Mouse (Mus musculus): ENCODE measurements around the gene Fam178b.
"Not testable (repeated sequence)": the region's sequence is repeated elsewhere in the genome, so short reads cannot be mapped to it uniquely, and the experiment has no call there.

The Fam178b gene

DNA sequence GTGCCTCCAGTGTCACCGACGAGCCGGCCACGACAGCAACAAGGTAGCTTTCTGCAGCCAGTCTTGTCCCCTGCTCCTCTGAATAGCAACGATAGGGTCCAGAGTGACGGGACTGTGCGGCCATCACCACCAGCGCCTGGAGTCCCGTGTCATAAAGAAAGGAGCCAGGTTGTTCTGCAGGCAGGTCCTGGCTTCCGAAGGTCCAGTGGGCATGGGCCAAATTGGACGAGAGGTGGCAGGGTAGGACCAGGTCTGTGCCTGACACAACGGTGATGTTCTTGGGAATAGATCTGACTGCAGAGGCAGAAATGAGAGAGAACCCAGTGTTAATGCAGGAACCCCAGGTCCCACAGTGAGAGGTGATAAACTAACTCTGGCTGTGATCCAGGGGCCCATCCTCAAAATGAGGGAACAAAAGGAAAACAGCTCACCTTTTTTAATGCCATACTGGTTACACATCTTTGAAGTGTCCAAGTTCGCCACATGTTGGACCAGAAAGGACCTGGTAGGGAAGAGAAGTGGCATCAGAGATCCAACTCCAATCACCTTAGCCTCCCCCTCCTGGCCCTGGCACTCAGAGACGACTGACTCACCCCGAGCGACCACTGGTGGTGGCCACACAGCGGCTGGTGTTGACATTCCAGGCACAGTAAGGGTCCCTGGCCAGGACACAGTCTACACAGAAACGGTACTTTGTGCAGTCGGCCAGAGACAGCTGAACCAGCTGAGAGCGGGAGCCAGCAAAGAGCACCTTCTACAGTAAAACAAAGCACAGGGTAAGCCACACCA lies 132.7 kb downstream of the Fam178b start:
- ATAC-seq (ENCODE audit: insufficient number of reproducible peaks, low FRiP score, low TSS enrichment) = no peak

DNA sequence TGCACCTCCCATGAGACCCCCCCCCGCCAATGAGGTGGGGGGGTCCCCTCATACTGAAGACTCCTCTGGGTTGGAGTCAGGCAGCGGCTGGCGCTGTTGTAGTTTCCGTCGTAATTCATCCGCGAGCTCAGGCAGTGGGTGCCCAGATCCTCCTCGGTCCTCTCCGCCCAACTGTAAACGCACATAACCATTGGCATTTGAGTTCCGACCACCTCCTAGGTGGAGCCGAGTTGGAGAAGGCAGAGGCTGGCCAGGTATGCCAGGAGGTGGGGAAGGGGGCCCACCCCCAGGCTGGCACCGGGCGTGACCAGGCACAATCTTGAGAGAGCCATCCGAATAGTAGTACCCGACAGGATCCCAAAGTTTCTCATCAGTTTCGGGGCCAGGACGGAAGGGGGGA lies 133.5 kb downstream of the Fam178b start:
- ATAC-seq (ENCODE audit: insufficient number of reproducible peaks, low FRiP score, low TSS enrichment) = no peak

DNA sequence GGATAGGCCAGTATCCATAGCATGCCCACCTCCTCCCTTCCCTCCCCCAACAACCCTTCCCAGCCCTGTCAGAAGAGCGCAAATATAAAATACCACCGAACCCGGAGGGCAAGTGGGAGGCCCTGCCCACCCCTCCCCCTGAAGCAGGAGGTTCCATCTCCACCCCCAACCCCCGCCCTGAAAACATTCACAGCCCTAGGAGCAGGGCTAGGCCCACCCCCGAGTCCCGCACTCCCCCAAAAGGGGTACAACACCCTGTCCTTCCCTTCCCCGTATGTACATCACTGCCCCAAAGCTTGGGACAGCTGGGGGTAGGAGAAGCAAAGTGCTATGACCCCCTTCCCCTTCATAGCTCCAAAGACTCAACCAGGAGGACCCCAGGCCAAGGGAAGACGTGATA lies 134.2 kb downstream of the Fam178b start:
- no peak for ATAC-seq (ENCODE audit: insufficient number of reproducible peaks, low FRiP score, low TSS enrichment)

DNA sequence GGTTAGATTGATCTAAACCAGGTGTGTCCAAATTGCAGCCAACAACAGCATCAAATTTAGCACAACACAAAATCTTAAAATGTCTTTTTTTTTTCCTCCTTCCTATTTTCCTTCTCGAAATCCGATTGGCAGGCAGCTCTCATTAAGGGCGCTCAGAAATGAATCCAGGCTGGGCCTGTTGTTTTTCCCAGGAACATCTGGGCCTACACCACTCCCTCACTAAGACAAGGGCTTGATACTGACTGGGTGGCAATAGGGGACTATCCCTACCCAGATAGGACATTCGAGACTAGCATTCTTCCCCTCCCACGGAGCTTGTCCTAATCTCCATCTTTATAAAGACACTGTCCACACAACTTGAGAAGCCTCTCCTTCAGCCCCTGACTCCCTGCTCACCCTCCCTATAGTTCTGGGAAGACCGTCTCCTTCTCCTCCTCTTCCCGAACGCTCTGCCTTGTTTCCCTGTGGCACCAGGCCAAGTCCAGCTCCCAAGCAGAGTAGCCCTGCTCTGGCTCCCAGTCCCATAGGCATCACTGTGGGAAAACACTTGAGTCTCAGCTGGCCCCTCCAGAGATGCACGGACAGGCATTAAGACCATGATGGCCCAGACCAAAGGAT lies 134.9 kb downstream of the Fam178b start:
- ATAC-seq (ENCODE audit: insufficient number of reproducible peaks, low FRiP score, low TSS enrichment) = no peak

DNA sequence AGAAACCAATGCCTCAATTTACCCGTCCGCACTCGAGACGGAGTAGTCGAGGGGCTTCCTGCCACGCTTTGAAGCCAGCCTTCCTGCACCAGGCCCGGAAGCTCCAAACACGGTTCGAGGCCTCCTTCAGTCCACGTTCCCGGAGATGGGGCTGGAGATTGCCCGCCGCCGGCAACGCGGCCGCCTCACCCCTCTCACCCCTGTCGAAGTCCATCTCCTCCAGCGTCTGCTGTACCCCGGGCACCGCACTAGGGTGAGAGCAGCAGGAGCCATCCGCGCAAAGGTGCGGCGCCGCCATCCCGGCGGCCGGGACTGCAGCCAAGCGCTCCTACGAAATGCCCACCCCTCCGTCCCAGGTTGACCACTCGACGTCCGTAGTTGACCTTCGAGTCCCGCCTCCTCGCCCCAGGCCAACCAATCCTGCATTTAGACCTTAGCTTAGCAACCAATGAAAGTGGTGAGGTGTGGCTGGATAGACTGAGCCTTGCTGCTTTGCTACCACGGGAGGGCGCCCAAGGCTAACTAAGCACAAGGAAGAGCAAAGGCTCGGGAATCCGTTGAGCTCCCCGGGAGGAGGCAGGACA lies 136.0 kb downstream of the Fam178b start, which contains the start of gene Ankrd39:
Gene Ankrd39, minus strand, starts transcription at position 558 of the 584 bp plus-strand sequence.
- ATAC-seq (ENCODE audit: insufficient number of reproducible peaks, low FRiP score, low TSS enrichment) = peak; percentile 95

DNA sequence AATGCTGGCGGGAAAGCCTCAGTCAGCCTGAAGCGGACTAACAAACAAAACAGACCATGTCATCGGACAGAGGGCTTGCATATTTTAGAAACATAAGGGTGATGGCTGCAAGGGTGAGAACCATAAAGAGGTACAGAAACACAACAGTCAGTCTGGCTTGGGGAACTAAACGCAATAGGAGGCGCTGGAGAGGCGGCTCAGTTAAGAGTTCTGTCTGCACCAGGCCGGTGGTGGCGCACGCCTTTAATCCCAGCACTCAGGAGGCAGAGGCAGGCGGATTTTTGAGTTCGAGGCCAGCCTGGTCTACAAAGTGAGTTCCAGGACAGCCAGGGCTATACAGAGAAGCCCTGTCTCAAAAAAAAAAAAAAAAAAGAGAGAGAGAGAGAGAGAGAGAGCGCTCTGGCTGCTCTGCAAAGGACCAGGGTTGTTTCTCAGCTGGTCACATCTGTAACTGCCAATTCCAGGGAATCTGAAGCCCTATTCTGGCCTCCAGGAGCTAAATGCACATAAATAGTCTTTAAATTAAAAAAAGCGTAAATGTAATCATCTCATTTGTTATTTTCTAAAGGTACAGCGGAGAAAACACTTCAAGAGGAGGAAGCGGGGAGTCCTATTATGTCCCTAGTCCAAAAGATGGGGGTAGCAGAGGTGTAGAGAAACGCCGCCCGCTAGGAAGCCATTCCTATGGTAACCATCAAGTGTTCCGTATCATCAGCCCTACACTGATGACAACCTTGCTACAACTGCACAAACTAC lies 137.0 kb downstream of the Fam178b start:
- ATAC-seq (ENCODE audit: insufficient number of reproducible peaks, low FRiP score, low TSS enrichment) = no peak

DNA sequence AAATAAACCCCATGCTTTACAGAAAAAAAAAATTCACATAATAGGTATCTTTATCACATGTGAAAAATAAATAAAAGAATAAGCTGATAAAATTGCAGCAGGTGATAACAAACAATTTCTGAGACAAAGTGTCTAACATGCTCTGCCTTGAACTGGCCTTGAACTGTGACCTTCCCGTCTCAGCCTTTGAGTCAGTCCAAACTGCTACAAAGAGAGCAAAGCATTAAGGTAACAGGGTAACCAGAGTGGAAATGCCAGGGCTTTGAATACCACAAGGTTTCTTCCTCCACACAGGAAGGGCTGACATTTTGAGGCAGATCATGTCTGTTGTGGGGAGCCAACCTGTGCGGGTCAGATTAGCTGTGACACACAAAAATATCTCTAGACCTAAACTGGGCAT lies 137.6 kb downstream of the Fam178b start:
- no peak for ATAC-seq (ENCODE audit: insufficient number of reproducible peaks, low FRiP score, low TSS enrichment)

DNA sequence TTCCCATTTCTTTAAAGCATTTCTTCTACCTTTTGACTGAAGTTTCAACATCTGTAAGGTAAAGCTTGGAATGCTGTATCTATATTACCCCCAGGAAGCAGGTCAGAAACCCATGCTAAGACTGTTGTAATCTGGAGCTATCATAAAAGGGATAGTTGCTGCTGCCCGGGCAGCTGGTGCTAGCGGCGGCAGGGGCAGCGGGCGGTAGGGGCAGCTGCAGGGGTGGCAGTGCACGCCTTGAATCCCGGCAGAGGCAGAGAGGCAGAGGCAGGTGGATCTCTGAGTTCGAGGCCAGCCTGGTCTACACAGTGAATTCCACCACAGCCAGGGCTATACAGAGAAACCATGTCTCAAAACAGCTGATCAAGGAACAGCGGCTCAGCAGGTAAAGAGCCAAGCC lies 140.1 kb downstream of the Fam178b start:
- ATAC-seq (ENCODE audit: insufficient number of reproducible peaks, low FRiP score, low TSS enrichment) = no peak

DNA sequence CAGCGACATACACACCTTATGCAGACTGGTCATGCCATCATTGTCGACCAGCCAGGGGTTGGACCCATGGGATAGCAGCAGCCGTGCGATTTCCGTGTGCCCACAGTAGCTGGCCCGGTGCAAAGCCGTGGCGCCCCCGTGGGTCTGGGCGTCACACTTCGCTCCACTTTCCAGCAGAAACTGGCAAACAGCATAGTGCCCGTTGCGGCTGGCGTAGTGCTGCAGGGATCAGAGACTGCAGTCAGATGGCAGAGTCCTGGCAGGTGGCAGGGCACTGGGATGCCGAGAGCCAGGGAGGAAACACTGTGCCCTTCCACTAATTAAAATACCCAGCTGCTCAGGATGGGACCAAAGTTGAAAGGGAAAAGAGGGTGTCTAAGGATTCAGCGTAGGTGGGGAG lies 141.1 kb downstream of the Fam178b start:
- 0 out of 2 replicates have a peak, but pooled peaks have one; percentile 28 for ATAC-seq (ENCODE audit: insufficient number of reproducible peaks, low FRiP score, low TSS enrichment)

DNA sequence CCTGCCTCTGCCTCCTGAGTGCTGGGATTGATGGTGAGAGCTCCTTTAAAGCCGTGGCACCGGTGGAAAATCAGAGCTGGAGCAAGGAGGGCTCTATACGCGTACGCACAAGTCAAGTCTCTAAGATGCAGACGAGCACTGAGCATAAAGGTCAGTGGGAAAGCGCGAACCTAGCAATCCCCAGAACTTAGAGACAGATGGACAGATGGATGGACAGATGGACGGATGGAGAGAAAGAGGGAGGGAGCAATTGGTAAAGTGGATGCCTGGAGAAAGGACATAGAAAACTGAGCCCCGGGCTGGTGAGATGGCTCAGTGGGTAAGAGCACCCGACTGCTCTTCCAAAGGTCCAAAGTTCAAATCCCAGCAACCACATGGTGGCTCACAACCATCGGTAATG lies 142.2 kb downstream of the Fam178b start:
- ATAC-seq (ENCODE audit: insufficient number of reproducible peaks, low FRiP score, low TSS enrichment) = no peak

DNA sequence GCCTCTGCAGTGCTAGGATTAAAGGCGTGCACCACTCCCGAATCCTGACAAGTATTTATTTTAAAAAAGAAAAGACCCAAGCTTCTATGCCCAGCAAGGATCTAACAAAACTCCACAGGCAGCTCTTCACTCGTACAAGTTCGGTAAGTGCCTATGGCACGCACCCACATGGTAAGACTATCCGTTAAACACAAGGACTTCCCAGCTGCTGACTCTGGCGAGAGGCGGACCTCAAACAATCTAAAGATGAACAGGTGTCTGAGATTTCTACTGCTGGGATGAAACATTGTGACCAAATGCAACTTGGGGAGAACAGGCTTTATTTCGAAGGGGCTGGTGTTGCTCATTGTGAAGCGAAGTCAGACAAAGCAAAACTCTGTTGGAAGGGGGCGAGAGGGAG lies 142.9 kb downstream of the Fam178b start:
- no peak for ATAC-seq (ENCODE audit: insufficient number of reproducible peaks, low FRiP score, low TSS enrichment)

DNA sequence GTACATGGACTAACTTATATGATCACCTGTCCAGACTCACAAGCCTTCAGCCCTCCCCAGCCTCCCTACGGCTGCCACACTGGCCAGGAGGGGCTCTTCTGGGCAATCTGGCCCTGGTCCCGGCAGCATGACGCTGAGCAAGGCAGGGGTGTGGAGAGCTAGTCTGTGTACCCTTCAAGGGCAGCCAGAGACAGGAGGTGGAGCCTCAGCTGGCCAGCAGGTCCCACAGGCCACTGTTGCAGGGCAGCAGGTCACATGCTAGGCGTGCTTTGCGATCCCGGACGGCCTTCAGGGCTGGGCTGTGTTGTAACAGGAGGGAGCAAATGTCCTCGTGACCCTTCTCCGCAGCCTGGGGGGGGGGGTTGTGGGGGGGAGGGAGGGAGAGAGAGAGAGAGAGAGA lies 143.8 kb downstream of the Fam178b start, which contains the start of gene Gm42417:
Gene Gm42417, minus strand, starts transcription at position 244 of the 400 bp plus-strand sequence.
- ATAC-seq (ENCODE audit: insufficient number of reproducible peaks, low FRiP score, low TSS enrichment) = no peak

DNA sequence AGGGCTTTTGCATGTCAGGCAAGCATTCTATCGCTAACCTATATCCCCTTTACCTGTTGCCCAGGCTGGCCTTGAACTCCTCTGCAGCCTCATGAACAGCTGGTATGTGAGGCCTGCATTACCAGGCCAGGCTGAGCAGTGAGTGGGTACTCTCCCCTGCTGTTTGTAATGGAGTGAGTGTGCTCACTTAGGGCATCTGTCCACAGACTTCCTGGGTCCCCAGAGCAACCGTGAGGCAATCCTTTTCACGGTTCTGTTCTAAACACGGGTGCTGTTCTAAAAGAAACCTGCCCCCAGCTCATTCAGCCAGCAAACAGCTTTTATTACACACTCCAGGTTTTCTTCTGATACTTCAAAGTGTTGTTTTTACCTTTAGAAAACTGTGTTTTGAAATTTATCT lies 144.3 kb downstream of the Fam178b start:
- ATAC-seq (ENCODE audit: insufficient number of reproducible peaks, low FRiP score, low TSS enrichment) = no peak

DNA sequence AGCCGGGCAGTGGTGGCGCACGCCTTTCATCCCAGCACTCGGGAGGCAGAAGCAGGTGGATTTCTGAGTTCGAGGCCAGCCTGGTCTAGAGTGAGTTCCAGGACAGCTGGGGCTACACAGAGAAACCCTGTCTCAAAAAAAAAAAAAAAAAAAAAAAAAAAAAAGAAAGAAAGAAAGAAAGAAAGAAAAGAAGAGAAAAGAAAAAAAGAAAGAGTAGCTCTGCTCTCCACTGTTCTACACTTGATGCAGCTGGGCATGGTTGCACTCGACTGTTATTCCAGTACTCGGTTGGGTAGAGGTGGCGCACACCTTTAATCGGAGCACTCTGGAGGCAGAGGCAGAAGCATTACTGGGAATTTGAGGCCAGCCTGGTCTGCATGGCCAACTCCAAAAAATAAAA lies 146.2 kb downstream of the Fam178b start, which contains the start of gene Ankrd23:
Gene Ankrd23, minus strand, starts transcription at position 101 of the 400 bp plus-strand sequence.
- not testable (repeated sequence) for ATAC-seq (ENCODE audit: insufficient number of reproducible peaks, low FRiP score, low TSS enrichment)

DNA sequence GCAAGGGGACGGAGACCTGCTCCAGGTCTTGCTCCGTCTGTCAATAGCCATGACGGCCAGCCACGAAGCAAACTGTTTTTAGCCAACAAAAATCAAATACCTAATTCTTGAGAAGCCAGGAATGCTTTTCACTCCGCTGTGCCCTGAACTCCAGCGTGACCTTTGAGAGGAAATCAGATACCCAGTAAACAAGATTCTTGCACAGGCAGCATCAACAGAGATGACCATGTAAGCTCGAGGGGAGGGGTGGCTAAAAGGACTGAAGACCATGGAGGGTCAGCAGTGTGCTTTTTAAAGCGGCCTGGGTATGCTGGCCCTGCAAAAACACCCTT lies 146.6 kb downstream of the Fam178b start:
- no peak for ATAC-seq (ENCODE audit: insufficient number of reproducible peaks, low FRiP score, low TSS enrichment)

DNA sequence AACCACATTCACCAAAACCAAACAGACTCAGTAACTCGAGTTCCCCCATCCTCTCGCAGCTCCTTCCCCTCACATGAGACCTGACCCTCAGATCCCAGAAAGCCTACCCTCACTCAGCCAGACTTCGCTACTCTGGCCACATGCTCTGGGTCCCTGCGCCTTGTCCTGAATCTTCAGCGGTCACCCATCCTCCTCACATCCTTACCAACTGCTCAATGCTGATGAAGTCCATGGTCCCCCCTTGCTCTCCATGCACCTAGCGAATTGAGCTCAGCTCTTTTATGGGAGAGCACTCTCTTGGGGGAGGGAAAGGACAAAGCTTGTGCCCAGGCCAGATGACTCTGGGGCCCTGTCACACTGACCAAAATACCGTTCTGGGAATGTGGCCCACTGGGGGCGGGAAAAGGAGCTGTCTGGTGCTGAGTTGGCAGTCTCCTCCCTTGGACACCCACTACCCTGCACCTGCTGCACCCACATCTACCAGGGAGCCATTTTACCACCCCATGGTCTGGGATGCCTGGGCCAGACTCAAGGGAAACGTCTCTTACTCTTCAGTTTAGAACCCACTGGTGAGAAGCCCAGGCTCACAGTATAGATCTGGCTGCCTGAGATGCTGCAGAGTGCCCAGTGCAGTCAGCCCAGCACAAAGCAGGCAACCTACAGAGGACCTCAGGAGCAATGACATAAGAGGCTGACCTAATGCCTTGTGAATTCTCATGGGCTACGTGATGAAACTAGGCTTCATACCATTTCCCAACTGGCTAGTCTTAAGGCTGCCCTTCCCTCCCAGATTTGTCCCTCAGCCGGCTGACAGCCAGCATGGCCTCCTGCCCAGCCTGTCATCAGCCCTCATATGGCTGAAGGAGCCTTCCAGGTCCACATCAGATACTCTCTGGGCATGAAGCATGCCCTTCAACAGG lies 147.2 kb downstream of the Fam178b start:
- ATAC-seq (ENCODE audit: insufficient number of reproducible peaks, low FRiP score, low TSS enrichment) = peak; percentile 38

DNA sequence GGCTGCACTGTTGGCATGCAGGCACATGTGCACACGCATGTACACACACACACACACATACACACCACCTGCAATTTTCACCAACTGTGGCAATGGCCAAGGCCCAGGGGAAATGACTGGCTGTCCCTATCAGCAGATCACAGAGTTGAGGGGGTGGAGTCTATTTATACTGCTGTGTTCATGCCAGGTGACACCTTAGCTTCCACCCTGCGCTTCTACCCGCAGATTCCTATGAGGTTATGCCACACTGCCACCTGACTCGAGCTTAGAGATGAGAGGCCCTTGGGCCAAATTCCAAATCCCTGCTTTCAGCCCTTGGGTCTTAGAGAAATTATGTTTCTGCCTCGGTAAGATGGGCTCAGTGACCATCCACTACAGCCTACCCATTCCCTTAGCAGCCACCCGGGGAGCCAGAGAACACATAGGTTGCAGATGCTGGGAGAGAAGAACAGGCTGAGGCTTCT lies 148.4 kb downstream of the Fam178b start:
- no peak for ATAC-seq (ENCODE audit: insufficient number of reproducible peaks, low FRiP score, low TSS enrichment)

DNA sequence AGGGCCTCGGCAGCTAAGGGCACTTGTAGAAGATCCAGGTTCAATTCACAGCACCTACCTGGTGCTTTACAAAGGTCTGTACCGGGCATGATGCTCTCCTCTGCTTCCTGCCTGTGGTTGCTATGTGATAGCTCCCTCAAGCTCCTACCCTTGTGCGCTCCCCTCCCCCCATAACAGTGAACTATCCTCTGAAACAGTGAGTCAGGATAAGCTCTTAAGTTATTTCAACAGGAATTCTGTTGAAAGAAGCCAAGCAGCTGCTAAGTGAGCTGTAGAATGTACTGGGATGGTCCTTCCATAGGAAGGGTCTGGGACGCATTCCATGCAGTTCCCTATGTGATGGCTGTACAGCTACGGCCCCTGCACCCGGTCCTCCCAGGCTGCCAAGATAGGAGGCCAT lies 149.4 kb downstream of the Fam178b start:
- no peak for ATAC-seq (ENCODE audit: insufficient number of reproducible peaks, low FRiP score, low TSS enrichment)

DNA sequence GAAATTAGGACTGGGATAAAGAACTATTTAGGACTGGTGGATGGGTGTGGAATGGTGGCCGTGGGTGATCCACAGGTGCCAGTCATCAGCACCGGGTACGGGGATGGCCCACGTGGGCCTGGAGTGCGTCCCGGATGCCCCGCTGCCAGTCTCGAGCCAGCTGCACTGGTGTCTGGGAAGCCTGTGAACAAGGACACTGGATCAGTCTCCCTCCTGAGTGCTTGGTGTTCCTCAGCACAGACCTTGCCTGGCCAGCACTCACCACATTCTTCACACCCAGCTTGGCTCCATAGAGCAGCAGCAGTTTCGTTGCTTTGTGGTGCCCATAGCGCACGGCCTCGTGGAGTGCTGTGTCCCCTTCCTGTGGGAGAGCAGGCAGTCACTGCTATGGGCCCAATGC lies 151.5 kb downstream of the Fam178b start:
- no peak for ATAC-seq (ENCODE audit: insufficient number of reproducible peaks, low FRiP score, low TSS enrichment)

DNA sequence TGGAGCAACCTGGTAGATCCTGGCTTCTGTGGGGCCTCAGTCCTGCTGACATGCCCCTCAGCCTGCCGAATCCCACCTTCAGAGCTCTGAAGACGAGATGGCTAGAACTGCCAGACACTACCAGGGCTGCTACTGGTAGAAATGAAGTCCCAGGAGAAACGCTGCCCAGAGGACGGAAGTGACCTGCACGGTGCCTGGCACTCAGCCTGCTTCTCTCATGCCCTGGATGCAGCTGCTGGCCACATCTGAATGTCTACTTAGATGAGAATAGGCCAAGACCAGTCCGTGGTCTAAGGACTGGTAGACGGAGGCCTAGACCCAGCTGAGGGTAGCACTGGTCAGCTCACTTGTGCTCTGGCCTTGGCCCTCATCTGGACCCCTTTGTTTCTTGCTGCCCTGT lies 152.0 kb downstream of the Fam178b start:
- ATAC-seq (ENCODE audit: insufficient number of reproducible peaks, low FRiP score, low TSS enrichment) = no peak

Data from cerebellum, adult (tissue).